In genomic region chr8:124448962-124449670, GRCm38 (mm10) we compare ENCODE assay signal across 10 mouse cellular contexts. TPM values are rescaled to one million over a fixed set of nuclear protein-coding genes. Genes with fewer than 3 reads are reported as not detected.
DNase-seq lines count a peak whose midpoint lies in the region; ATAC-seq and TF ChIP-seq lines count a peak whose summit lies in the region.
"Had no signal": no experiment of that assay in that cellular context is flagged by ENCODE, and none has a peak within 500 bp of the region (broad histone marks: within the 10 kb centered on the region; RNA-seq: fewer than 3 reads in every experiment).

No protein-coding gene starts in this region.

- H3K9me3 ChIP-seq in kidney, embryonic 14.5 days (ENCODE audit: control insufficient read depth, low read length) = peaks cover 3% of the 10 kb centered on the region; the same call in 1 of the 2 replicates
- no peaks in the 10 kb centered on the region for H3K9me3 ChIP-seq in midbrain, embryonic 15.5 days

- TF ChIP-seq CTCF in kidney, adult 2 months (conservative IDR thresholded peaks at IDR 0.05; ENCODE audit: insufficient read depth, insufficient read length, low read depth, low read length) = no peak
- TF ChIP-seq CTCF in thymus, adult 2 months (IDR thresholded peaks at IDR 0.05; ENCODE audit: borderline replicate concordance, control insufficient read depth, extremely low read depth, insufficient read depth, low read length, poor library complexity) = no peak

- H3K27me3 ChIP-seq in kidney, adult 2 months (replicated peaks; ENCODE audit: control insufficient read depth, insufficient read depth, low read length) = no peaks in the 10 kb centered on the region
- H3K27me3 ChIP-seq in kidney, embryonic 14.5 days (ENCODE audit: control insufficient read depth, insufficient read depth, low read length) = no peaks in the 10 kb centered on the region
- no peaks in the 10 kb centered on the region for H3K27me3 ChIP-seq in midbrain, embryonic 15.5 days (replicated peaks)
- H3K27me3 ChIP-seq in thymus, adult 2 months (ENCODE audit: control insufficient read depth, insufficient read depth, low read length) = no peaks in the 10 kb centered on the region

- DNase-seq in adrenal gland, adult (ENCODE audit: inconsistent age in 2 of 2, low spot score in 1 of 2) = peak; percentile 29 to 45
- DNase-seq in adrenal gland, adult 8-10 months = no peak
- DNase-seq in kidney, adult 2 months = peak; percentile 7
- peak; percentile 59 for DNase-seq in kidney, postnatal 14 days
- no peak for DNase-seq in thymus, adult 2 months
- DNase-seq: gastrocnemius, postnatal 10 days had no signal

- H3K9ac ChIP-seq in kidney, embryonic 14.5 days (ENCODE audit: low read depth, low read length) = no peak overlapping the region
- no peak overlapping the region for H3K9ac ChIP-seq in midbrain, embryonic 15.5 days
- H3K9ac ChIP-seq: liver, embryonic 14.5 days had no signal

- no peak overlapping the region for H3K4me2 ChIP-seq in kidney, embryonic 14.5 days (replicated peaks; ENCODE audit: low read depth, low read length)
- no peak overlapping the region for H3K4me2 ChIP-seq in midbrain, embryonic 15.5 days

- no peaks in the 10 kb centered on the region for H3K36me3 ChIP-seq in kidney, adult 2 months (ENCODE audit: control insufficient read depth, insufficient read depth, low read length)
- H3K36me3 ChIP-seq in kidney, embryonic 14.5 days (ENCODE audit: control insufficient read depth, insufficient read depth, low read length) = no peaks in the 10 kb centered on the region
- no peaks in the 10 kb centered on the region for H3K36me3 ChIP-seq in midbrain, embryonic 15.5 days (replicated peaks)
- H3K36me3 ChIP-seq in thymus, adult 2 months (ENCODE audit: control insufficient read depth, insufficient read depth, low read length) = no peaks in the 10 kb centered on the region

- WGBS in kidney, adult 2 months = 41% methylated on average over 10 of the region's 10 CpGs
- WGBS in kidney, embryonic 14.5 days = 55% methylated on average over 10 of the region's 10 CpGs
- 36% methylated on average over 10 of the region's 10 CpGs for WGBS in midbrain, embryonic 15.5 days
- WGBS in thymus, adult 2 months = 89% methylated on average over 10 of the region's 10 CpGs

- no peak overlapping the region for H3K4me3 ChIP-seq in kidney, adult 2 months (ENCODE audit: insufficient read depth, low read depth, low read length)
- no peak overlapping the region for H3K4me3 ChIP-seq in kidney, embryonic 14.5 days (ENCODE audit: low read length)
- no peak overlapping the region for H3K4me3 ChIP-seq in midbrain, embryonic 15.5 days
- H3K4me3 ChIP-seq in thymus, adult 2 months (ENCODE audit: control insufficient read depth, insufficient read depth, low read length) = no peak overlapping the region

- H3K27ac ChIP-seq in kidney, adult 2 months (ENCODE audit: insufficient read depth, low read depth, low read length) = no peak overlapping the region
- no peak overlapping the region for H3K27ac ChIP-seq in kidney, embryonic 14.5 days (ENCODE audit: low read depth, low read length)
- H3K27ac ChIP-seq in midbrain, embryonic 15.5 days = peak overlapping the region; percentile 20; the same call in 1 of the 2 replicates
- no peak overlapping the region for H3K27ac ChIP-seq in thymus, adult 2 months (ENCODE audit: control insufficient read depth, insufficient read depth, low read length)
- H3K27ac ChIP-seq: liver, embryonic 14.5 days had no signal

- H3K4me1 ChIP-seq in kidney, adult 2 months (ENCODE audit: control insufficient read depth, insufficient read depth, low read length) = no peaks in the 10 kb centered on the region
- no peaks in the 10 kb centered on the region for H3K4me1 ChIP-seq in kidney, embryonic 14.5 days (ENCODE audit: control insufficient read depth, insufficient read depth, low read length)
- peaks cover 11% of the 10 kb centered on the region; the same call in 1 of the 2 replicates for H3K4me1 ChIP-seq in midbrain, embryonic 15.5 days
- H3K4me1 ChIP-seq in thymus, adult 2 months (replicated peaks; ENCODE audit: control insufficient read depth, insufficient read depth, low read length) = no peaks in the 10 kb centered on the region

- TF ChIP-seq POLR2A in kidney, adult 2 months (IDR thresholded peaks at IDR 0.05; ENCODE audit: low read depth, low read length) = no peak
- TF ChIP-seq POLR2A in thymus, adult 2 months (IDR thresholded peaks at IDR 0.05; ENCODE audit: control insufficient read depth, extremely low read depth, insufficient read depth, low read length, poor library complexity) = no peak

- no peak for ATAC-seq in kidney, embryonic 14.5 days (ENCODE audit: low FRiP score, low TSS enrichment)
- no peak for ATAC-seq in midbrain, embryonic 15.5 days (replicated peaks)
- no peak for ATAC-seq in erythroblast, adult 5-6 weeks (replicated peaks; ENCODE audit: low FRiP score, poor library complexity, severe bottlenecking)

RNA-seq across cellular contexts. Expression of gene Pgbd5, which starts 9.7 kb away (rescaled TPM):
- total RNA-seq in adrenal gland, adult 8-10 months (2022) = 10 to 100 TPM in 3 of 4 experiments, 1 to 10 TPM in 1; 9.0 to 14.1 (median 12.0) TPM
- polyA plus RNA-seq in kidney, adult 2 months (2012; rRNA removed) = 0.39 and 0.41 TPM in 2 replicates
- polyA plus RNA-seq in kidney, embryonic 14.5 days (2014; fragmentation: Nextera tagmentation; extraction: Ambion mirVana) = 0.61 and 1.1 TPM in 2 replicates
- 15.3 and 15.8 TPM in 2 replicates for polyA plus RNA-seq in midbrain, embryonic 15.5 days (2015; fragmentation: Nextera tagmentation; extraction: Ambion mirVana)
- polyA plus RNA-seq in thymus, adult 2 months (2012; rRNA removed) = 0.22 and 0.68 TPM in 2 replicates
- total RNA-seq in erythroblast, adult 5-6 weeks (2015; ENCODE audit: low replicate concordance) = not detected in 2 replicates
- total RNA-seq in erythroblast, adult 5-6 weeks (2017; ENCODE audit: low replicate concordance) = not detected in 2 replicates

Comparison
In these comparisons a context has a peak if more than half of its experiments do, and no peak if none do; other contexts are left out.
1. DNase-seq: peak in adrenal gland, adult (2 of 2), kidney, adult 2 months (single experiment) and kidney, postnatal 14 days (single experiment); none in adrenal gland, adult 8-10 months (single experiment) and thymus, adult 2 months (single experiment).